Mouse (Mus musculus) kidney, adult 11 months (tissue): Measurements from ENCODE around the gene Cyba.

Experiments used
- DNase-seq: peaks from one replicate; pipeline ENCODE4 v3.0.0; 2022

Cyba gene

GRCm38 (mm10) chr8:122432443-122433268, at the start of gene Cyba:
TSS of gene Cyba (minus strand) at chr8:122432930.
- peak; percentile 84 for DNase-seq

DNA sequence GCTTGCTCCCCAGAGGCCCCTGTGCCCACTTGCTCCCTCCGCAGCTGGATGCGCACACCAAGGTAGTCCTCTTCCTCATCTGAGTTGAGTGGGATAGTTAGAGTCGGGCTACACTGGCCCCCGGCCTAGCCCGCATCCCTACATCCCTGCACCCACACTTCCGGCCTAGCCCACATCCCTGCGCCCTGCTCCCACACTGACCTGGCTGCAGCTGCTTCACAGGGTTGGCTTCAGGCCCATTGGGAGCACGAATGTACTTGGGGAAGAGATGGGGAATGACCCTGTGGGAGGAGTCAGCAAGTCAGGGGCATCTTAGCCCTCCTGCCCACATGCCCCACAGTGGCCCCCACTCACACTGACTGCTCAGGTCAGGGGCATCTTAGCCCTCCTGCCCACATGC, 49.7 kb upstream of the Cyba start:
- DNase-seq, result no peak

DNA sequence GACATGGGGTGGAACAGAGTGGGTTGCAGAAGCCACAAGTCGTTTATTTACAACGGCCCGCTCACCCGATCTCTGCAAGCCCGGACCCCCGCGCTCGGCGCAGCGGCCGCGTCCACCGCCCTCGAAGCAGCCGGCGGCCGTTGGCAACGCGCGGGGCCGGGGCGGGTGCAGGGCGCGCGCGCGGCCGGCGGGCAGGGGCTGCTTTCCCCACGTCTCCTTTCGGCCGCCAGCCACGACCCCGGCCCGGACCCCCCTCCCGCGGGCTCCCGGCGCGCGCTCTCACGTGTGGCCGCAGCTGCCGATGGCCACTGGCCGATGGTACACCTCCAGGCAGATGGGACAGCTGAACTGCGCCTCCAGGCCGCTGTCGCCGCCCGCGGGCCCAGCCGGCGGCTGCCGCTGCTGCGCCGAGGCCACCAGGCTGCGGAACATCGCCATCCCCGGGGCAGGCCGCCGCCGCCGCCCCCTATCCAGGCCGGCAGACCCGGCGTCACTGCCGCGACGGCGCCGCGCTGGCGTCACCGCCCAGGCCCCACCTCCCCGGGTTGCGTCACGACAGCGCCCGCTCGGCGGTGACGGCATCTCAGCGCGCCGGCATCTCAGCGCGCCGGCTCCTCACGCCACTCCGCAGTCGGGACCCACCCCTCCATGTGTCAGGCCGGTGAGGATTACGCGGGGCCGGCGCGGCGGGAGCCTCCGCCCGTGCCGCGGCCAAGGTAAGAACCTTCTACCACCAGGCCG, 43.0 kb upstream of the Cyba start, which contains the start of the genes Rnf166 and Ctu2:
TSS of gene Rnf166 (minus strand) at position 485 of the 741 bp plus-strand sequence.
TSS of gene Ctu2 (plus strand) at position 564 of the 741 bp plus-strand sequence.
- DNase-seq, result peak; percentile 82

DNA sequence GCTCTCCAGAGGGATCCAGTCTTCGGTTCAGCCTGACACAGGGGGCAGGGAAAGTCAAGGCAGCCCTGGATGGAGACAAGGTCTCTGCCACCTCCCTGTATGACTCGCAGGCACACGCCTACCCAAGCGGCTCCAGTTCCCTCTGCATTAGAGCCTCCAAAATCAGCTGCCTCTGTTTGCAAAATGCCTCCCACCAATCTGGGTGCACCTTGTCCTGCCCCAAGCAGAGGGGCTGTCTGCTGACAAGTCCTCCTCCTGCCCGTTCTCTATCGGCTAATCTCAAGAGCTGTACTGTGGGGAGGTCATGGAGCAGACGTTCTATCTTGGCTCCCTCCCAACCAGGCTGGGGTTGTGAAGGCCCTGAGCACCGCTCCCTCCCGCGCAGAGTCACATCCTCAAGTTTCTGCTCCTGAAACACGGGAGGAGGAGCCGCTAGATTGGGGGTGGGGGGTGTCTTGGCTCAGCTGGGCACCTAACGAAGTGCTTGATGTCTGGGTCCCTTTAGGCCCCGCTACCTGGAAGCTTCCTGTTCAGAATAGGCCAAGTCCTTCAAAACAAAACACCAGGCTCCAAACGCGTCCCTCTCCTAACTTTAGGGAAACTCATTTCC, 42.3 kb upstream of the Cyba start:
- peak; percentile 51 for DNase-seq

DNA sequence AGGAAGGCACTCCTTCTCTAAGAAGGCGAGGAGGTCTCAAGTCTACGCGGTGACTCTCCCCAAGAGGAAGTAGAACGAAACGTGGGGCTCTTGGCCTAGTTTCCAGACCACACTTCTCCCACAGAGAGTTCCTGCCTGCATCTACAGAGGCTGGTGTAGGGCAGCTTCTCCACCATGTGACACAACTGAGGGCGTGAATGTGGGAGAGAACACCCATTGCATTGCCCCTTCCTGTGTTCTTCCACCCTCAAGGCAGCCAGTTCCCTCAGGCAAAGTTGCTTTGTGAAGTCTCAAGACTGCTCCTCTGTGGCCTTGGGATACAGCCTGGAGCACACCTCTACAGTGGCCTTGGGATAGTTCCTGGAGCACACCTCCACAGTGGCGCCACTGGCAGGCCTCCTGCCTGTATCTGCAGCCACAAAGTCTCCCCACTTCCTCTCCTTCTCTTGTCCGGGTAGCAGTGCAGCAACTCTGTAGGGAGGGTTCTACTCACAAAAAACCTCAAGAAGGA, 41.2 kb upstream of the Cyba start:
- no peak for DNase-seq

GRCm38 (mm10) chr8:122470691-122471090, 38.0 kb upstream of the Cyba start:
- DNase-seq, result no peak

- no peak for DNase-seq
Measured at GRCm38 (mm10) chr8:122469965-122470364, 37.2 kb upstream of the Cyba start.

DNA sequence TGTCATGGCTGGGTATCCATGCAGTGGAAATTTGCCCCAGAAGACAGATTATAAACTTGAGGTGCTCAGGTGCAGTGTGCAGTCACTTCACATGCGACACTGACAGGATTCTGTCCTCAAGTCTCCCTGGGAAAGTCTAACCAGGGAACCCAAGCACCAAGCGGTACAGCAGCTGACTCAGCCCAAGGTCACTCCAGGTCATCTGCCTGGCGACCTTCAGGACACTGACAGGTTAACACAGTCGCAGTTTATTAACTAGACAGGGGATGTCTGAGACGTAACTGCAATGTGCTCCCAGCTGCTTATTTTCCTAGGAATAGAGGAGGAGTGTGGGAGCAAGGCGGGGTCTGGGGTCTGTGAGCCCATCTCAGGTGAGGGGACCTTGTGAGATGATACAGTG, 36.7 kb upstream of the Cyba start:
- peak; percentile 32 for DNase-seq

GRCm38 (mm10) chr8:122467816-122468215, 35.1 kb upstream of the Cyba start:
- no peak for DNase-seq

DNA sequence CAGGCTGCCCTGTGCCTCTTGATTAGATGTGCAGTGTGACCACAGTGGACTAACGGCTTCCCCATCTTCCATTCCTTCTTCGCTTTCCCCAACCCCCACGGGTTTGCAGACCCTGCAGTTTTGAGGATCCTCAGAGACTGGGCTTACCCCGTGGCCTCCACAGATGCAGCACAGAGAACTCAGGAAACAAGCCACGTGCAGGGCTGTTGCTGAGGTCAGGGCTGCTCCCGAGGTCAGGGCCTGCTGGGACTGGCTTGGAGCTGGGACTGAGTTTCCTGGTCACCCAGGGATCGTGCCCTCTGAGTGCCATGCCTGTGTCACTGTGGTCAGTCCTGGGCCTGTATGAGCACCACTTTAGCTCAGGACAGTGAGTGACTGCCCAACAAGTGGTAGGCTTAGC, 32.3 kb upstream of the Cyba start:
- no peak for DNase-seq

- DNase-seq, result peak; percentile 43
Measured at GRCm38 (mm10) chr8:122463651-122464640, 31.2 kb upstream of the Cyba start.

DNA sequence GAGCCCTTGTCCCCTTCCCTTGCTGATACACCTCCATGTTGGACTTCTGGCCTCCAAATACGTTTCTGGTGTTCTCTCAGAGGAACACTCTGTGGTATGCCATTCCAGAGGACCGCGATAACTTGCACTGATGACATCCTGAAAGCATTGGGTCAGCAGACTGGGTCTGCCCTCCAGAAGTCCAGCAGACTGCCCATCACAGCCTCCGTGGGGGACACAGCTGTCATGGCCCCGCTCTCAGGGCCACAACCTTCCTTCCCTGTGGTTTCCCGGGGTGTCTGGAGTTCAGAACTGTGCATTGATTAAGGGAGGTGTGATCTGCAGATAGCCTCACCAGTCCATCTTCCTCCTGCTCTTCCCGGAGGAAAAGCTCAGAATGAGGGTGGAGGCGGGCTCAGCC, 29.8 kb upstream of the Cyba start:
- DNase-seq, result no peak

GRCm38 (mm10) chr8:122461473-122462148, 28.9 kb upstream of the Cyba start:
- no peak for DNase-seq

DNA sequence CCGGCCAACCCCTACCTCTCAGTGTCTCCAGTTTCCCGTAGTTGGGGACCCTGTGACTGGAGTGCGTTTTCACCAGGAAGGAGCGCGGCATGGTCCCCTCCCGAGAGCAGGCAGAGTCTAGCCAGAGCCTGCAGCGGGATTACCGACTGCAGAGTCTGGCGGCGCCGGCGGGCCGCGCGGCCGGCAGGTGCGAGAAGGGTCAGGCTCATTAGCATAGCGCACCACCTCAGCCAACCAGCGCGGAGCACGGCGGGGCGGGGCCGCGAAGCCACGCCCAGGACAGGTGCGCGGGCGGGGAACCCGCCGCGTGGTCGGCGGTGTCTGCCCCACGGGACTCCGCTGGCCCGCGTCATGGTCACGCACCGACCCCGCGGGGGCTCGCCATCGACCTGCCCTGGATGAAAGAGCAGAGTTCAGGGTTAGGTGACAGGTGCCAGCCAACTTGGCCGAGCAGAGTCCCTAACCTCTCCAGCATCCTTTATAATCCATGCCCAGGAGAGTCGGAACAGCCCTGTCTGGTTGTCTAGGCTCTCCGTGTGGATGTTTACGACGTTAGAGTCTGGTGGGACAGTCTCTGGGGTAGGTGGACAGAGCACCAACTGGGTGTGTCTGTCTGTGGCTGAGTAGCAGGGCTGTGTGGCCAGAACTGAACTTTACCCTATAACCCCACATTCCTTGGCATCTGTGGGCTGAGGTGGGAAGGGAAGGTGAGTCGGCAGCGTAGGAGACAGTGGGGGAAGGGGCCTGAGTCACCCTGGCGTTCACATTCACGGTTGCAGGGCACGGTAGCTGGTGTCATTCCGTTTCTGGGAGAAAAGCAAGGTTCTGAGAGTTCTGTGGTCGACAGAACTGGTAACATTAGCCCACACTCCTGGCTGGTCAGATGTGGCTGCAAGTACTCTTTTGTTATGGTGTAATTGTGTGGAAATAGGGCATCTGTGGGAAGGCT, 28.1 kb upstream of the Cyba start, which contains the start of gene Snai3:
TSS of gene Snai3 (minus strand) at position 210 of the 949 bp plus-strand sequence.
- DNase-seq, result peak; percentile 82

DNA sequence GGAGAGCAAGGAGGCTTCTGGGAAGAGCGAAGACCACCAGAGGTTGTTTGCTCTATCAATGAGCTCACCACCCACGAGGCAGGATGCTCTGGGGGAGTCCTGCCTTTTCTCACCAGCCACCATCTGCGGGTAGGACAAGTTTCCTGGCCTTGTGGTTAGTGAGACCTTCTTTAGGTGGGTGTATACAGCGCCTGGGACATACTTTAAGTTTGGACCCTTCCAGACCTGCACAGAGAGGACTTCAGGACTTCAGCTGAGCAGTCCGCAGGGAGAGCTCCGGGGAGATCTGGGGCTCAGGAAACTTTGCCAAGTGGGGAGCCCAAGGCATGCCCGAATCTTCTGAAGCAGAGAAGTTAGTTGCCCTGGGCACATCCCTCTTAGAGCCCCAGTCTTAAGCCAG, 27.3 kb upstream of the Cyba start:
- DNase-seq, result no peak

DNA sequence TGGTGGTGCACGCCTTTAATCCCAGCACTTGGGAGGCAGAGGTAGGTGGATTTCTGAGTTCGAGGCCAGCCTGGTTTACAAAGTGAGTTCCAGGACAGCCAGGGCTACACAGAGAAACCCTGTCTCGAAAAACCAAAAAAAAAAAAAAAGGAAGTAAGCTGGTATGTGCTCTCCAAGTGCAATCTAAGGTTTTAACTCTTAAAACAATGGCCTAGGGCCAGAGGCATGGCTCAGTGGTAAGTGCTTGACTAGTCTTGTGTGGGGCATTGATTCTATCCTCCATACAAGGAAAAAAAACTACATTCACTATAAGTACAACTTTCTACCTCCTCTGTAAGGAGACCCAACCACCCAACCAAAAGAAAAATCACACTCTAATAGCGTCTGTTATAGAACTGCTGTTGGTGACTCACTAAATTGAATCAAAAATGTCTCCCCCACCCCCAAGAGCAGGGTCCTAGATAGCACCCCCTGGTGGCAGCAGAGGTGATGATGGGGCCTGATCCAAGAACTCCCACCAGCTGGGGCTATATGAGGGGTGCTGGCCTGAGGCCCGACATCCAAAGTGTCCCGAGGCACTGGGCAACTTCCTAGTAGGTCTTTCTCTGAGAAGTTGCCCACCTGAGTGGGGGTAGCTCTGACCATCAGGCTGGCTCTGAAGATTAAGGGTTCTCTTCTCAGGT, 26.6 kb upstream of the Cyba start:
- no peak for DNase-seq

- DNase-seq, result no peak
Measured at GRCm38 (mm10) chr8:122457171-122457570, 24.4 kb upstream of the Cyba start.

DNA sequence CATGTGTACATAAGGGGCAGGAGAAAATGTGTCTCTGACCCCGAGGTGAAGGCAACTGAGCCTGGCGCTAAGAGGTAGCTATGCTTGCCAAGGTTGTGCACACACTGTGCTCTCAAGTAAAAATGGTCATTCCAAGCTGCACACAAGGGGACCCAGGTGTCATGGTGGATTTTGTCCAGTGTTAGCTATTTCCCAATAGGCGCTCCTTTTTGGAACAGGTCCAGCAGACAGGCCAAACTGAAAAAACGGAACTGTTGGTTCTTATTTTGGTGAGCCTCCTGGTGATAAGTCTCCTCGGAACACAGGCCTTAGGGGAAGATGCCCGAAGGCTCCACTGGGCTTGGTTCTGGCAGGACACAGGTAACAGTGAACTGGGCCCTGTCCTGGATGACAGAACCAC, 21.7 kb upstream of the Cyba start:
- DNase-seq, result no peak

DNA sequence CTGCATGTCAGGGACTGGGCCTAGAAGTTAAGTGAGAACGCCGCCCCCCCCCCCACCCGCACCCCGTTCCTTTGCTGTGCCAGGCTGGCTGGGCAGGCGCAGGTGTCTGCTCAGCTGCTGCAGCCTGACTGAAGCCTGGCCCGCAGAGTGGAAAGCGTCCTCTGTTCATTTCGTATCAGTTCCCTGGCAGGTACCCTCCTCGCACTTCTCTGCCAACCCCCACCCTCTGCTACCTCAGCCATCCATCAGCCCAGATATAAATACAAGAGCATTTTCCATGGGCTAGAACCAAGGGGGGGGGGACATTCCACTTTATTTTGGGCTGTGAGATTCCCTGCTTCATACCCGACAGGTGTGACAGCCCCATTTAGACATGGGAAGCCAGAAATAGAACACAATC, 19.4 kb upstream of the Cyba start:
- no peak for DNase-seq
